Mouse (Mus musculus): ENCODE measurements around the gene Adamts20. TPM values are rescaled to one million over a fixed set of nuclear protein-coding genes. Genes with fewer than 3 reads are reported as not detected.

Adamts20 gene
- polyA plus RNA-seq, 1 experiment from 2014 or later: 2.8 TPM

DNA sequence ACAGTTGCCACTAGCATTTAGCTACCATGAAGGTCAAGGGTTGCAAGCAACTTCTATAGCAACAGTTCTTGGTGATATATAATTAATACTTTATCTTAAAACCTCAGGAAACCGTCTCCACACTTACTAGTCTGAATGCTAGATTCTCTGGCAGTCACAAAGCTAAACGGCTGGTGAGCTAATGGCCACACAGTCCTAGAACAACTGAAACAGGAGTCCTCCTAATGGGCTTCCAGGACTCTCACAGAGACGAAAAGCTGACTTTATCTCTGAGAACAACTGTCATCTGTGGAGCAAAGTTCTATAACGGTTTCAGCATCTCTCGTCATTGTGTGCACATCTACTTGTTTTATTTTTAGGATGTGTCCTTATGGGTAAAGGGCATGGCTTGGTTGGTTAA, 15.0 kb upstream of the Adamts20 start:
- 77% methylated on average over 5 of the region's 5 CpGs for WGBS
- no peaks in the 10 kb centered on the region for H3K36me3 ChIP-seq (ENCODE audit: control insufficient read depth, insufficient read depth, low read length)
- no peak overlapping the region for H3K27ac ChIP-seq (ENCODE audit: low read depth, low read length)
- H3K4me3 ChIP-seq (ENCODE audit: low read length): no peak overlapping the region
- no peak overlapping the region for H3K9ac ChIP-seq (ENCODE audit: low read depth, low read length)
- H3K27me3 ChIP-seq (replicated peaks; ENCODE audit: control insufficient read depth, insufficient read depth, low read length): no peaks in the 10 kb centered on the region
- H3K9me3 ChIP-seq (ENCODE audit: control insufficient read depth, low read length): no peaks in the 10 kb centered on the region
- H3K4me2 ChIP-seq (ENCODE audit: low read length): no peak overlapping the region
- peaks cover 3% of the 10 kb centered on the region; the same call in 1 of the 2 replicates for H3K4me1 ChIP-seq (ENCODE audit: control insufficient read depth, insufficient read depth, low read depth, low read length)
- no peak for ATAC-seq

GRCm38 (mm10) chr15:94479513-94480136, 14.4 kb upstream of the Adamts20 start:
- H3K4me3 ChIP-seq (ENCODE audit: low read length): no peak overlapping the region
- no peaks in the 10 kb centered on the region for H3K36me3 ChIP-seq (ENCODE audit: control insufficient read depth, insufficient read depth, low read length)
- no peaks in the 10 kb centered on the region for H3K27me3 ChIP-seq (replicated peaks; ENCODE audit: control insufficient read depth, insufficient read depth, low read length)
- peaks cover 3% of the 10 kb centered on the region; the same call in 1 of the 2 replicates for H3K4me1 ChIP-seq (ENCODE audit: control insufficient read depth, insufficient read depth, low read depth, low read length)
- H3K9ac ChIP-seq (ENCODE audit: low read depth, low read length): no peak overlapping the region
- 55% methylated on average over 3 of the region's 3 CpGs for WGBS
- no peak overlapping the region for H3K27ac ChIP-seq (ENCODE audit: low read depth, low read length)
- H3K9me3 ChIP-seq (ENCODE audit: control insufficient read depth, low read length): no peaks in the 10 kb centered on the region
- no peak for ATAC-seq
- no peak overlapping the region for H3K4me2 ChIP-seq (ENCODE audit: low read length)

DNA sequence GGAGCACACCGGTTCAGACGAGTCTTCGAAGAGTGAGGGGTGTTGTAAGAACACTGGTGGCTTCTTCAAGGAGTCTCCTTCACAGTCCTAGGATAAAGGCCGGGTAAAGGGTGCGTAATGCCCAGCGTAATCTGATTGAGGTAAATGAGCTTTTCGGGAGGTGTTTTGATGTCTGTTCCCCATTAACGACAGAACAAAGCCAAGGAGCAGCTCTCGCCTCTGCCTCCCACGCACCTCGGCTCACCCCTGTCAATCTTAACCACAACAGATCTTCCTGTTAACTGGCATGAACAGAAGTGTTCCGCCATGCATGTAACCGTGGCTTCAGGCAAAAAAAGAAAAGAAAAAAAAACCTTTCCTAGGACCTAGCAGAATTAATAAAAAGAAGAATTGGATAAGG, 13.5 kb upstream of the Adamts20 start:
- Histone ChIP-seq H3K27ac (ENCODE audit: low read depth, low read length) (no peak overlapping the region), H3K4me2 (ENCODE audit: low read length) (0 out of 2 replicates have a peak overlapping the region, but pooled peaks have one; percentile 8), H3K4me1 (ENCODE audit: control insufficient read depth, insufficient read depth, low read depth, low read length) (peaks cover 3% of the 10 kb centered on the region; the same call in 1 of the 2 replicates), H3K4me3 (ENCODE audit: low read length) (no peak overlapping the region), H3K9me3 (ENCODE audit: control insufficient read depth, low read length) (no peaks in the 10 kb centered on the region), H3K36me3 (ENCODE audit: control insufficient read depth, insufficient read depth, low read length) (no peaks in the 10 kb centered on the region), H3K9ac (ENCODE audit: low read depth, low read length) (no peak overlapping the region), H3K27me3 (replicated peaks; ENCODE audit: control insufficient read depth, insufficient read depth, low read length) (no peaks in the 10 kb centered on the region)
- WGBS: 31% methylated on average over 13 of the region's 13 CpGs
- no peak for ATAC-seq

- WGBS: 19% methylated on average over 7 of the region's 7 CpGs
- peak; percentile 68 for ATAC-seq
Measured at GRCm38 (mm10) chr15:94477287-94477686, 12.1 kb upstream of the Adamts20 start.

GRCm38 (mm10) chr15:94475975-94476374, 10.8 kb upstream of the Adamts20 start:
- H3K9ac ChIP-seq (ENCODE audit: low read depth, low read length): no peak overlapping the region
- H3K9me3 ChIP-seq (ENCODE audit: control insufficient read depth, low read length): no peaks in the 10 kb centered on the region
- peaks cover 3% of the 10 kb centered on the region; the same call in 1 of the 2 replicates for H3K4me1 ChIP-seq (ENCODE audit: control insufficient read depth, insufficient read depth, low read depth, low read length)
- no peaks in the 10 kb centered on the region for H3K36me3 ChIP-seq (ENCODE audit: control insufficient read depth, insufficient read depth, low read length)
- no peak for ATAC-seq
- no peak overlapping the region for H3K27ac ChIP-seq (ENCODE audit: low read depth, low read length)
- 83% methylated on average over 5 of the region's 5 CpGs for WGBS
- no peaks in the 10 kb centered on the region for H3K27me3 ChIP-seq (replicated peaks; ENCODE audit: control insufficient read depth, insufficient read depth, low read length)
- H3K4me3 ChIP-seq (ENCODE audit: low read length): no peak overlapping the region
- H3K4me2 ChIP-seq (ENCODE audit: low read length): no peak overlapping the region

More at GRCm38 (mm10) chr15:94477287-94477686, 12.1 kb upstream of the Adamts20 start:
- H3K9me3 ChIP-seq (ENCODE audit: control insufficient read depth, low read length): no peaks in the 10 kb centered on the region
- no peaks in the 10 kb centered on the region for H3K36me3 ChIP-seq (ENCODE audit: control insufficient read depth, insufficient read depth, low read length)
- H3K4me1 ChIP-seq (ENCODE audit: control insufficient read depth, insufficient read depth, low read depth, low read length): peaks cover 3% of the 10 kb centered on the region; the same call in 1 of the 2 replicates
- no peak overlapping the region for H3K4me3 ChIP-seq (ENCODE audit: low read length)
- H3K9ac ChIP-seq (ENCODE audit: low read depth, low read length): no peak overlapping the region
- no peak overlapping the region for H3K27ac ChIP-seq (ENCODE audit: low read depth, low read length)
- H3K27me3 ChIP-seq (replicated peaks; ENCODE audit: control insufficient read depth, insufficient read depth, low read length): no peaks in the 10 kb centered on the region
- no peak overlapping the region for H3K4me2 ChIP-seq (ENCODE audit: low read length)

DNA sequence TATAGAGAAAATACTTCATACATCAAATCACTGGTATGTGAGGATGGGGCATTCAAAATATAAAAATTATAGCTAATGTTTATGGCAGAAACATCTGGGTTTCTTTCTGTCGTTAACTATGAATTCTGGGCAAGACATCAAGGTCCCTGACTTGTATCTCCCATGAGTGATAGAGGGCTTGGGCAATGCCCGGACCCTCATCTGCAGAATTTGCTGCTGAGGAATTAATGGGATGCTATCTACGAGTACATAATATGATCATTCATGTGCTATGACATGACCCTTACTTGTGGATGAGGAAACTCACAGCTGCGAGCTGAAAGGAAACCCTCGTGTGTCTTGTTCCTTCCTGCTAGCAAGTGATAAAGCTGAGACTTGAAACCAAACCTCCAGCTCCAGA, 5.1 kb upstream of the Adamts20 start:
- Histone ChIP-seq H3K4me1 (ENCODE audit: control insufficient read depth, insufficient read depth, low read depth, low read length) (no peaks in the 10 kb centered on the region), H3K9ac (ENCODE audit: low read depth, low read length) (no peak overlapping the region), H3K36me3 (ENCODE audit: control insufficient read depth, insufficient read depth, low read length) (no peaks in the 10 kb centered on the region), H3K4me3 (ENCODE audit: low read length) (no peak overlapping the region), H3K27me3 (replicated peaks; ENCODE audit: control insufficient read depth, insufficient read depth, low read length) (no peaks in the 10 kb centered on the region), H3K4me2 (ENCODE audit: low read length) (no peak overlapping the region), H3K27ac (ENCODE audit: low read depth, low read length) (no peak overlapping the region), H3K9me3 (ENCODE audit: control insufficient read depth, low read length) (no peaks in the 10 kb centered on the region)
- 73% methylated on average over 5 of the region's 5 CpGs for WGBS
- ATAC-seq: no peak

GRCm38 (mm10) chr15:94464881-94465280, 337 bp downstream of the Adamts20 start:
- H3K4me2 ChIP-seq (ENCODE audit: low read length): no peak overlapping the region
- no peak overlapping the region for H3K27ac ChIP-seq (ENCODE audit: low read depth, low read length)
- H3K27me3 ChIP-seq (replicated peaks; ENCODE audit: control insufficient read depth, insufficient read depth, low read length): no peaks in the 10 kb centered on the region
- H3K9ac ChIP-seq (ENCODE audit: low read depth, low read length): no peak overlapping the region
- no peaks in the 10 kb centered on the region for H3K36me3 ChIP-seq (ENCODE audit: control insufficient read depth, insufficient read depth, low read length)
- no peaks in the 10 kb centered on the region for H3K9me3 ChIP-seq (ENCODE audit: control insufficient read depth, low read length)
- no peaks in the 10 kb centered on the region for H3K4me1 ChIP-seq (ENCODE audit: control insufficient read depth, insufficient read depth, low read depth, low read length)
- no peak for ATAC-seq
- 73% methylated on average over 14 of the region's 14 CpGs for WGBS
- no peak overlapping the region for H3K4me3 ChIP-seq (ENCODE audit: low read length)

DNA sequence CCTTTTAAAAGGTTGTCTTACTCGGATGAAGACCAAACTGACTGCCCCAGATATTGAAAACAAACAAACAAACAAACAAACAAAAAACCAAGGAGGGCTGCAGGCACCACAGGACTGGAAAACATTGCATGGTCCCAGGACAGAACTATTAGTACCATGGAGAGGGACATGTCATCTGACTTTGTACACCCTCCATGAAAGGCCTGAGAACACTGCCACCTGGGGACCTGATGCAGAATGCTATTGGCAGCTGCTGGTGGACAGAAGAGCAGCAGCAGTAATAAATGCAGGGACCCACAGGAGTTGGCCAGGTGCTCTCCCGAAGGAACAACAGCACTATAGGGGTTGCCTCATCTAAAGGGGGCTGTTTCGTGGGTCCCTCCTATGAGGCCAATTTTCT, 2.0 kb downstream of the Adamts20 start:
- ATAC-seq: no peak
- H3K27me3 ChIP-seq (replicated peaks; ENCODE audit: control insufficient read depth, insufficient read depth, low read length): no peaks in the 10 kb centered on the region
- no peaks in the 10 kb centered on the region for H3K9me3 ChIP-seq (ENCODE audit: control insufficient read depth, low read length)
- H3K4me3 ChIP-seq (ENCODE audit: low read length): no peak overlapping the region
- no peak overlapping the region for H3K27ac ChIP-seq (ENCODE audit: low read depth, low read length)
- no peak overlapping the region for H3K4me2 ChIP-seq (ENCODE audit: low read length)
- 59% methylated on average over 3 of the region's 3 CpGs for WGBS
- no peaks in the 10 kb centered on the region for H3K4me1 ChIP-seq (ENCODE audit: control insufficient read depth, insufficient read depth, low read depth, low read length)
- H3K36me3 ChIP-seq (ENCODE audit: control insufficient read depth, insufficient read depth, low read length): no peaks in the 10 kb centered on the region
- no peak overlapping the region for H3K9ac ChIP-seq (ENCODE audit: low read depth, low read length)

GRCm38 (mm10) chr15:94462206-94462605, 3.0 kb downstream of the Adamts20 start:
- Histone ChIP-seq H3K9me3 (ENCODE audit: control insufficient read depth, low read length) (no peaks in the 10 kb centered on the region), H3K4me1 (ENCODE audit: control insufficient read depth, insufficient read depth, low read depth, low read length) (no peaks in the 10 kb centered on the region), H3K36me3 (ENCODE audit: control insufficient read depth, insufficient read depth, low read length) (no peaks in the 10 kb centered on the region), H3K9ac (ENCODE audit: low read depth, low read length) (no peak overlapping the region), H3K4me2 (ENCODE audit: low read length) (no peak overlapping the region), H3K27me3 (replicated peaks; ENCODE audit: control insufficient read depth, insufficient read depth, low read length) (no peaks in the 10 kb centered on the region), H3K27ac (ENCODE audit: low read depth, low read length) (no peak overlapping the region), H3K4me3 (ENCODE audit: low read length) (no peak overlapping the region)
- no peak for ATAC-seq
- 13% methylated on average over 3 of the region's 3 CpGs for WGBS
